Mouse (Mus musculus): ENCODE measurements around the gene Nr2e3. TPM values are rescaled to one million over a fixed set of nuclear protein-coding genes. Genes with fewer than 3 reads are reported as not detected.

The Nr2e3 gene
- polyA plus RNA-seq, 1 experiment from 2014 or later, result 0.42 TPM

Other genes starting within 250 kb of the Nr2e3 start
- 18.8 and 22.1 TPM in 2 replicates for gene Senp8, start 209.9 kb downstream of the Nr2e3 start, polyA plus RNA-seq (2014; fragmentation: Nextera tagmentation; extraction: Ambion mirVana)
- 13.3 and 15.7 TPM in 2 replicates for gene Myo9a, start 209.8 kb downstream of the Nr2e3 start, polyA plus RNA-seq (2014; fragmentation: Nextera tagmentation; extraction: Ambion mirVana)

All from embryonic facial prominence, embryonic 11.5 days (tissue).